Mouse (Mus musculus): Measurements from ENCODE around the gene Enpp1. TPM values are rescaled to one million over a fixed set of nuclear protein-coding genes. Genes with fewer than 3 reads are reported as not detected.
"Not testable (repeated sequence)": the region's sequence is repeated elsewhere in the genome, so short reads cannot be mapped to it uniquely, and the experiment has no call there.

The Enpp1 gene
- polyA plus RNA-seq, 1 experiment from 2014 or later = 0.62 TPM

DNA sequence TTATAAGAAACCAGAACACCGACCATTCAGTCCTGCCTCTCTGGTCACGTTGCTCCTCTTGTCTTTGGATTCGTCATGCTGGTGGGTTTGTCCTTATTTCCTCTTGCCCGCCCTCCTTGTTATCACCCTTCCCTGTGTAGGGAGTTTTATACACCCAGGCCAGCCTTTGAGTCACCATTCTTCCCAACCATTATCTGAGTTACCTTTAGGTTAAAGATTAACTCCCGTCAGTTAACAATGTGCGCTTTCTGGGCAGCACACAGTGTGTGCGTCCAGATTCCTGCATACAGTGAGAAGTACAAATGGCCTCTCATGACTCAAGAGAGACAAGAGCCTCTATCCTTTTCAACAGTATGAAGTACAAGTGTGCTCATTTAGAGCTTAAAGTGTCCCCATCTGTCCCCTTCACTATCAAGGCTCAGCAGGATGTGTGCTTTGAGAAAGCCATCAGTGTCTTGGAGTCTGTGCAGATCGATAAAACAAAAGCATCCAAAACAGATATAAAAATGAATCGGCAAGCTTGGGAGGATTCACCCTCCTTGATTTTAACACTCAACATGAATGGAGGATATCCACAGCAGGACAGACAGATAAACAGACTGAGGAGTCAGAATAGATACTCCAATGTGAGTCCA, 82.8 kb downstream of the Enpp1 start:
- Histone ChIP-seq H3K27ac (replicated peaks) (no peak overlapping the region), H3K4me1 (no peaks in the 10 kb centered on the region; the same call in 1 of the 2 replicates), H3K9me3 (no peaks in the 10 kb centered on the region), H3K27me3 (replicated peaks; ENCODE audit: low read depth, poor library complexity, severe bottlenecking) (peaks cover 8% of the 10 kb centered on the region; the same call in 1 of the 2 replicates), H3K4me3 (no peak overlapping the region), H3K36me3 (replicated peaks) (no peaks in the 10 kb centered on the region)
- DNase-seq (ENCODE audit: low spot score) = no peak
- 84% methylated on average over 9 of the region's 9 CpGs for WGBS

GRCm38 (mm10) chr10:24628466-24628865, 83.5 kb downstream of the Enpp1 start:
- peaks cover 8% of the 10 kb centered on the region; the same call in 1 of the 2 replicates for H3K27me3 ChIP-seq (replicated peaks; ENCODE audit: low read depth, poor library complexity, severe bottlenecking)
- H3K4me1 ChIP-seq = no peaks in the 10 kb centered on the region
- no peak overlapping the region for H3K27ac ChIP-seq (replicated peaks)
- H3K4me3 ChIP-seq = no peak overlapping the region
- no peaks in the 10 kb centered on the region for H3K36me3 ChIP-seq (replicated peaks)
- DNase-seq (ENCODE audit: low spot score) = no peak
- WGBS = 83% methylated on average over 9 of the region's 9 CpGs
- no peaks in the 10 kb centered on the region for H3K9me3 ChIP-seq

GRCm38 (mm10) chr10:24627262-24627661, 84.7 kb downstream of the Enpp1 start:
- WGBS = 72% methylated on average over 12 of the region's 12 CpGs
- no peak overlapping the region for H3K4me3 ChIP-seq
- H3K9me3 ChIP-seq = no peaks in the 10 kb centered on the region
- H3K36me3 ChIP-seq (replicated peaks) = no peaks in the 10 kb centered on the region
- H3K4me1 ChIP-seq = no peaks in the 10 kb centered on the region
- DNase-seq (ENCODE audit: low spot score) = no peak
- no peak overlapping the region for H3K27ac ChIP-seq (replicated peaks)
- H3K27me3 ChIP-seq (replicated peaks; ENCODE audit: low read depth, poor library complexity, severe bottlenecking) = peaks cover 8% of the 10 kb centered on the region; the same call in 1 of the 2 replicates

GRCm38 (mm10) chr10:24625060-24625701, 86.8 kb downstream of the Enpp1 start:
- DNase-seq (ENCODE audit: low spot score) = peak; percentile 92
- Histone ChIP-seq H3K9me3 (no peaks in the 10 kb centered on the region), H3K4me3 (peak overlapping the region; percentile 21; the same call in 1 of the 2 replicates), H3K36me3 (replicated peaks) (no peaks in the 10 kb centered on the region), H3K27ac (replicated peaks) (peak overlapping the region; percentile 70), H3K4me1 (no peaks in the 10 kb centered on the region), H3K27me3 (replicated peaks; ENCODE audit: low read depth, poor library complexity, severe bottlenecking) (peaks cover 8% of the 10 kb centered on the region; the same call in 1 of the 2 replicates)
- 39% methylated on average over 24 of the region's 24 CpGs for WGBS

GRCm38 (mm10) chr10:24622586-24622985, 89.4 kb downstream of the Enpp1 start:
- 23% methylated on average over 7 of the region's 7 CpGs for WGBS
- no peaks in the 10 kb centered on the region for H3K36me3 ChIP-seq (replicated peaks)
- DNase-seq (ENCODE audit: low spot score) = peak; percentile 77
- H3K9me3 ChIP-seq = no peaks in the 10 kb centered on the region
- no peak overlapping the region for H3K4me3 ChIP-seq
- no peak overlapping the region for H3K27ac ChIP-seq (replicated peaks)
- no peaks in the 10 kb centered on the region for H3K4me1 ChIP-seq
- no peaks in the 10 kb centered on the region for H3K27me3 ChIP-seq (replicated peaks; ENCODE audit: low read depth, poor library complexity, severe bottlenecking)

DNA sequence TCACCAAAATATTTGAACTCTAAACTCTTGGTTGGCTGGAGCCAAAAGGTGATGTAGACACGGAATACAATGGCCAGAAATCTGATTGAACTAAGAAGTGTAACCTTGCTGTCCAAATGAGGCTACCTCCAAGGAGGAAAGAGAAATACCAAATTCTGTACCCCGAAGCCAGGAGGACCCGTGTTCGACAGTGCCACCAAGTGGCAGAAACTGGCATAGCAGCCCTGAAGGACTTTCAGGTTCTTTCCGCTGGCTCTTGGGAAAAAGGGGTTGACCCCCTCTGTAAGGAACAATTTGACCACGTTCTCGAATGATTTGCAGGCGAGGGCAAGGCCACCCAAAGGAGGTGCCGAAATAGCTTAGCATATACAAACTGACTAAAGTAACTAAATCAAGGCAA, 90.4 kb downstream of the Enpp1 start:
- WGBS = 39% methylated on average over 9 of the region's 9 CpGs
- no peaks in the 10 kb centered on the region for H3K27me3 ChIP-seq (replicated peaks; ENCODE audit: low read depth, poor library complexity, severe bottlenecking)

DNA sequence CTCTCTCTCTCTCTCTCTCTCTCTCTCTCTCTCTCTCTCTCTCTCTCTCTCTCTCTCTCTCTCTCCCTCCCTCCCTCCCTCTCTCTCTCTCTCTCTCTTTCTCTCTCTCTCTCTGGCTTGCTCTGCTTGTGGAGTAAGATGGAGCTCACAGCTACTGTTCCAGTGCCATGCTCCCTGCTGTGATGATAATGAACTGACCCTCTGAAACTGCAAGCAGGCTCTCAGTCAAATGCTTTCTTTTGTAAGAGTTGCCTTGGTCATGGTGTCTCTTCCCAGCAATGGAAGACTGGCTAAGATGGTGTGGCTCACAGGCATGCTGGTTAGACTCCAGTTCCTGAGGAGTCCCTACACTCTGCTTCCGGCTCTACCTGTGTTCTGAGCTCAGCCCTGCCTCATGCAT, 95.4 kb downstream of the Enpp1 start:
- not testable (repeated sequence) for H3K9me3 ChIP-seq; H3K4me3 ChIP-seq; H3K4me1 ChIP-seq; H3K27me3 ChIP-seq (replicated peaks; ENCODE audit: low read depth, poor library complexity, severe bottlenecking); H3K36me3 ChIP-seq (replicated peaks); DNase-seq (ENCODE audit: low spot score); H3K27ac ChIP-seq (replicated peaks)
- WGBS = 90% methylated on average over 1 of the region's 1 CpGs

More for the DNA sequence above, 90.4 kb downstream of the Enpp1 start:
- H3K36me3 ChIP-seq (replicated peaks) = no peaks in the 10 kb centered on the region
- H3K4me3 ChIP-seq = no peak overlapping the region
- peak; percentile 65 for DNase-seq (ENCODE audit: low spot score)
- no peaks in the 10 kb centered on the region for H3K9me3 ChIP-seq
- H3K4me1 ChIP-seq = no peaks in the 10 kb centered on the region
- no peak overlapping the region for H3K27ac ChIP-seq (replicated peaks)

DNA sequence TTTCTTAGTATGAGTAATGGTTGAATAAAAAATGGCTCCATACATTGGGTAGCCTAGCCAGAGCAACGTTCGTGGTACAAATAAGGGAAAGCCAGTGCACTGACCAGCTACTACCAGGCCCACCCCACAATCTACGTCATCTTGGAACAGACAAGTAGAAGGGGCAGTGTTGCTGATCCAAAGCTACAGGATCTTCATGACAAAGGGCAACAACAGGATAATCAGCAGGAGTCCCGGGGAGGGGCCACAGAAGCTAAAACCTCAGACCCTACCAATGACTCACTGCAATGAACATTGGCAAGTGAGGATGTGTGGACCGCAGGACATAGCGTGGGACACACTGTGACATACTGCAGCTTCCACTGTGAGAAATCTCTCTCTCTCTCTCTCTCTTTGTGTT, 96.2 kb downstream of the Enpp1 start:
- H3K27me3 ChIP-seq (replicated peaks; ENCODE audit: low read depth, poor library complexity, severe bottlenecking) = no peaks in the 10 kb centered on the region
- no peaks in the 10 kb centered on the region for H3K36me3 ChIP-seq (replicated peaks)
- H3K4me3 ChIP-seq = no peak overlapping the region
- no peaks in the 10 kb centered on the region for H3K9me3 ChIP-seq
- H3K4me1 ChIP-seq = no peaks in the 10 kb centered on the region
- DNase-seq (ENCODE audit: low spot score) = no peak
- WGBS = 83% methylated on average over 6 of the region's 6 CpGs
- H3K27ac ChIP-seq (replicated peaks) = no peak overlapping the region

DNA sequence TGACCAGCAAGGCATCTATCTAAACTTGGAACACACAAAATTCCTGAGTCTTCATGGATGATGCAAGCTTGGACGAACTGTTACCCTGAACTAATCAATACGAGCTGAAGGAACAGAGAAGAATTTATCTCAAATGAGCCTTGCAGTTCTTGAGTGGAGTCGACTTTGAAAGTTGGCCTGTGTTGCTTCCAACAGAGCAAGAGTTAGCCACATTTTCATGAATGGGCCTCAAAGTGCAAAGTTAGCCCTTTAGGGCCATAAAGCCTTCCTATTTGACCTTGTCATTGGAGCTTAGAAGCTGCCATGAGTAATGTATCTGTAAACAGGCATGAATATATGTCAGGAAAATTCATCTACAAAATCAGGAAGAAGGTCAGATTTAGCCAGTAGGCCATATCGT, 97.2 kb downstream of the Enpp1 start:
- 88% methylated on average over 4 of the region's 4 CpGs for WGBS
- Histone ChIP-seq H3K36me3 (replicated peaks) (no peaks in the 10 kb centered on the region), H3K27me3 (replicated peaks; ENCODE audit: low read depth, poor library complexity, severe bottlenecking) (no peaks in the 10 kb centered on the region)

GRCm38 (mm10) chr10:24609766-24610165, 102.2 kb downstream of the Enpp1 start:
- no peak for DNase-seq (ENCODE audit: low spot score)
- no peaks in the 10 kb centered on the region for H3K9me3 ChIP-seq
- H3K4me1 ChIP-seq = no peaks in the 10 kb centered on the region
- H3K27ac ChIP-seq (replicated peaks) = no peak overlapping the region
- H3K4me3 ChIP-seq = no peak overlapping the region
- no peaks in the 10 kb centered on the region for H3K27me3 ChIP-seq (replicated peaks; ENCODE audit: low read depth, poor library complexity, severe bottlenecking)
- no peaks in the 10 kb centered on the region for H3K36me3 ChIP-seq (replicated peaks)
- WGBS = 90% methylated on average over 9 of the region's 9 CpGs

More for the DNA sequence above, 97.2 kb downstream of the Enpp1 start:
- Histone ChIP-seq H3K27ac (replicated peaks) (no peak overlapping the region), H3K4me3 (no peak overlapping the region), H3K9me3 (no peaks in the 10 kb centered on the region), H3K4me1 (no peaks in the 10 kb centered on the region)
- no peak for DNase-seq (ENCODE audit: low spot score)

- Histone ChIP-seq H3K4me3 (no peak overlapping the region), H3K4me1 (no peaks in the 10 kb centered on the region), H3K36me3 (replicated peaks) (no peaks in the 10 kb centered on the region), H3K27ac (replicated peaks) (no peak overlapping the region), H3K27me3 (replicated peaks; ENCODE audit: low read depth, poor library complexity, severe bottlenecking) (no peaks in the 10 kb centered on the region), H3K9me3 (no peaks in the 10 kb centered on the region)
- WGBS = 86% methylated on average over 3 of the region's 3 CpGs
- no peak for DNase-seq (ENCODE audit: low spot score)
Measured at GRCm38 (mm10) chr10:24609146-24609545, 102.8 kb downstream of the Enpp1 start.

DNA sequence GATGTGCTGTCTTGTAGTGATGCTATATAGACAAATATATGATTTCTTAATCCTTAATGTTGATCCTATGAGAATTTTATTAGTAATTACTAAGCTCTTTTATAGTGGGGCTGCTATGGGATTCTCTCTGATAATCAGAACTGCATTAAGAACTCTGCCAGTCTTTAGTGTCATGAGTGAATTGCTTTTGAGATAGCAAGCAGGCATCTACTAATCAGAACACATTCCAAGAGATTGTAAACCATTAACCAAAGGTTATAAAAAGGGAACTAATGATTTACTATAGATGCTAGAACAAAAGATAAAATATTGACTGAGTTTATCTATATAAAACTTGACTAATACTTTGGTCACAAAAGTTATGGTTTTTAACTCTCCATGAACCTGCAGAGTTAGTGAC, 108.2 kb downstream of the Enpp1 start:
- Histone ChIP-seq H3K4me1 (no peaks in the 10 kb centered on the region), H3K27me3 (replicated peaks; ENCODE audit: low read depth, poor library complexity, severe bottlenecking) (no peaks in the 10 kb centered on the region), H3K27ac (replicated peaks) (no peak overlapping the region), H3K36me3 (replicated peaks) (0 out of 2 replicates have a peak, but pooled peaks cover 2% of the 10 kb centered on the region), H3K4me3 (no peak overlapping the region), H3K9me3 (no peaks in the 10 kb centered on the region)
- no peak for DNase-seq (ENCODE audit: low spot score)

GRCm38 (mm10) chr10:24603035-24603434, 108.9 kb downstream of the Enpp1 start:
- H3K36me3 ChIP-seq (replicated peaks) = 0 out of 2 replicates have a peak, but pooled peaks cover 3% of the 10 kb centered on the region
- DNase-seq (ENCODE audit: low spot score) = no peak
- no peaks in the 10 kb centered on the region for H3K27me3 ChIP-seq (replicated peaks; ENCODE audit: low read depth, poor library complexity, severe bottlenecking)
- 81% methylated on average over 2 of the region's 2 CpGs for WGBS
- no peaks in the 10 kb centered on the region for H3K9me3 ChIP-seq
- no peak overlapping the region for H3K4me3 ChIP-seq
- no peaks in the 10 kb centered on the region for H3K4me1 ChIP-seq
- no peak overlapping the region for H3K27ac ChIP-seq (replicated peaks)
